Mouse (Mus musculus) gastrocnemius, adult 2 months (tissue): Measurements from ENCODE around the gene Acot11. TPM values are rescaled to one million over a fixed set of nuclear protein-coding genes. Genes with fewer than 3 reads are reported as not detected.

Experiments used
- DNase-seq: peaks from one replicate; pipeline ENCODE4 v3.0.0; 2022
- H3K27ac ChIP-seq: fragments of 200-600 bp; 2 replicates; pipeline ENCODE4 v1.8.1; 2022; ENCODE audit warnings: mild to moderate bottlenecking
- H3K4me3 ChIP-seq: fragments of 200-600 bp; 2 replicates; pipeline ENCODE4 v1.8.1; 2022; ENCODE audit warnings: mild to moderate bottlenecking, moderate library complexity
- CTCF ChIP-seq: fragments of 200-600 bp; IDR thresholded peaks from 2 replicates; pipeline ENCODE4 v1.8.1; 2022; ENCODE audit warnings: antibody characterized with exemption, mild to moderate bottlenecking, moderate library complexity
- intact Hi-C: fragments of 180-260 bp; cut with DNase I; formaldehyde crosslinking; loops from one replicate; pipeline ENCODE4 v1.15.1; 2025
- total RNA-seq, 2 experiments: library from RNA; stranded (reverse); gene quantifications; 2 replicates each; pipeline ENCODE4 v1.2.3; 2021

Acot11 gene
- total RNA-seq, 2 experiments from 2014 or later = 7.1 to 17.3 TPM

DNA sequence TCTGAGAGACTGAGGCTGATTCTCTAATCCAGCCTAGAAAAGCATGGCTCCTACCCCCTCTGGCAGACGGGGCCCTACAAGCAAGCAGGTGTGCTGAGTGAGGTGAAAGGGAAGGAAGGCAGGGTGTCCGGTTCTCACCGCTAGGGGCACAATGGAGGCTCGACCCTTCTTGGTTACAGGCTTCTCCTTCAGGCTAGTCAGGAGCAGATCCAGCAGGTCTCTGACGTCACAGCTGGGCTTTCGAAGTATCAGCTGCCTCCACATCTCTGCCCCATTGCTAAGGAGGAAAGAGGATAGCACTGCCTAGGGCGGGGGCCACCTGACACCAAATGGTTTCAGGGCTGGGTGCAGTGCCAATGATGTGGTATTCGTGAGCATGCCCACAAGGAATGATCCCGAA is 104.8 kb downstream of the Acot11 start:
- peak; percentile 49 for TF ChIP-seq CTCF
- no peak overlapping the region for H3K27ac ChIP-seq
- intact Hi-C loops = no loop called here
- H3K4me3 ChIP-seq = no peak overlapping the region
- DNase-seq = peak; percentile 66

Other genes starting within 250 kb of the Acot11 start
- 1 to 10 TPM; 1.5 to 4.7 TPM for gene Dhcr24, start 244.0 kb downstream of the Acot11 start, total RNA-seq
- gene Lexm, start 187.8 kb downstream of the Acot11 start, total RNA-seq = not detected
- gene Ttc22, start 182.6 kb downstream of the Acot11 start, total RNA-seq = not detected
- 1 to 10 TPM; 2.5 to 3.8 TPM for gene Pars2, start 153.9 kb downstream of the Acot11 start, total RNA-seq
- 10 to 100 TPM; 24.3 to 34.7 TPM for gene Ttc4, start 126.1 kb downstream of the Acot11 start, total RNA-seq
- under 1 TPM; 0.08 to 0.64 TPM for gene Mroh7, start 74.1 kb downstream of the Acot11 start, total RNA-seq
- not detected for gene Fam151a, start 71.1 kb downstream of the Acot11 start, total RNA-seq
- gene Ssbp3, start 105.7 kb upstream of the Acot11 start, total RNA-seq = 10 to 100 TPM; 23.7 to 30.0 TPM